Mouse (Mus musculus) erythroid progenitor cell, adult 5-6 weeks (primary cell): Measurements from ENCODE around the gene Dgkd. TPM values are rescaled to one million over a fixed set of nuclear protein-coding genes. Genes with fewer than 3 reads are reported as not detected.
A peak's percentile ranks its signal among the peaks of the same experiment; 100 is the strongest.

Source experiments
- ATAC-seq: replicated peaks from 2 replicates; pipeline ENCODE4 v1.8.0; 2016; ENCODE audit warnings: moderate number of reproducible peaks, mild to moderate bottlenecking, moderate TSS enrichment, inconsistent platforms; ENCODE audit not compliant: poor library complexity, low FRiP score, severe bottlenecking
- total RNA-seq, 2 experiments: library from RNA; stranded (forward) in 1 of 2; stranded (reverse) in 1 of 2; fragments of 150-400 nt in 1 of 2; fragments of 186-747, 209-891 nt in 1 of 2; gene quantifications; 2 replicates each; pipeline versions ENCODE4 v1.2.3 to v1.2.4; 2015 to 2017; ENCODE audit warnings: low replicate concordance in 2 of 2

Gene Dgkd
- total RNA-seq, 2 experiments from 2014 or later: 19.3 to 29.3 TPM

DNA sequence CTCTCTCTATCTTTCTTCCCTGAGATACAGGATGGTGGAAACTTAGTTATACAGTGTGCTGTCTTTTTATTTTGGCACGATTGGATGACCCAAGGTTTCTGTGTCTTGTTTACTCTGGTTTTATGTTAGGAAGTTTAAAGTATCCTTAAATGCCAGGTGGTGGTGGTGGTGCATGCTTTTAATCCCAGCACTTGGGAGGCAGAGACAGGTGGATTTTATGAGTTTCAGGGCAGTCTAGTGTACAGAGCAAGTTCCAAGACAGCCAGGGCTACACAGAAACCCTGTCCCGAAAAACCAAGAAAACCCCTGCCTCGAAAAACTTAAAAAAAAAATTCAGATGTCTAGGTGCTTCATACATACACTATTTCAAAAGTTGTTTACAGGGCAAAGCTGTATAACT, 25.9 kb downstream of the Dgkd start:
- ATAC-seq: no peak

DNA sequence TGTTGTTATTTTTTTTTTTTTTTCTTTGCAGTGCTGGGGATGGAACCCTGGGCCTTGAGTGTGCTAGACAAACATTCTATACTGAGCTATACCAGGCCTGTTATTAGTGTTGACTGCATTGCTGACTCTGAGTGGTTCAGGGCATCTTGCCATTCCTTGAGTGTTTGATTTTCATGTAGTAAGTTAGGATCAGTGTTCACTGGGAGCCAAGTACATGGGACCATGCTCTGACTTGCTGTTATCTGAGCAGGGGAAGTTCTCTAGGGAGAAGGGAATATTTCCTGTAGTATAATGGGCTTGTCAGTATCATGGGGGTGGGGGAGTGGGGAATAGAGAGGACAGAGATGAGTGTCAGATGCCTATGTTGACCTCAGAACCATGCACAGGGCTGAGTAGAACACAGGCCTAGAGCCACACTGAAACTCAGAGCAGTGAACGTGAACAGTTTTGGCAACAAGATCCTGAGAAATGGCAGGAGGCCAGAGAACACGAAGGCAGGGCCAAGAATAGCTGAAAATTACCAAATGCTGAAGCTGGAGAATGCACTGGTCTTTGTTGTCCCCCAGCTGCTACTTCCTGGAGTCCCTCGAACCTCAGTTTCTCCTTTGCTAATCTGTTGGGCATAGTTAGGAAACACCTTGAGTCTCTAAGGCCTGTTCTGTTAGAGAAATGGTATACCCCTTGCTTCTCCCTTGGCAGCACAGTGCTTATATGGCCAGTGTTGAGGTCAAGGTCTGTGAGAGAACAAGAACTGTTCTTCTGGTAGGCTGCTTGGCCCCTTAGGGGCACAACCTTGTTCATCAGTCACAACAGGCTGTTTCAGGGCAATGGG, 26.6 kb downstream of the Dgkd start:
- no peak for ATAC-seq

DNA sequence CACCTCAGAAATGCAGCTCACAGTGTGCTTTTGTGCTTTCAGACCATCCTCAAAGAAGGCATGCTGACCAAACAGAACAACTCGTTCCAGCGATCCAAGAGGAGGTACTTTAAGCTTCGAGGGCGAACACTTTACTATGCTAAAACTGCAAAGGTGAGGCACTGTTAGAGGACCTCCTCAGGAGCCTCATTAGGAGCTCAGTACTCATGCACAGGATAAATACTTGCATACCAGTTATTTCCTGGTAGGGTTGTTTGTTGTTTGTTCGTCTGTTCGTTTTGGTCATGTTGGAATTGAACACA, 27.2 kb downstream of the Dgkd start:
- no peak for ATAC-seq

DNA sequence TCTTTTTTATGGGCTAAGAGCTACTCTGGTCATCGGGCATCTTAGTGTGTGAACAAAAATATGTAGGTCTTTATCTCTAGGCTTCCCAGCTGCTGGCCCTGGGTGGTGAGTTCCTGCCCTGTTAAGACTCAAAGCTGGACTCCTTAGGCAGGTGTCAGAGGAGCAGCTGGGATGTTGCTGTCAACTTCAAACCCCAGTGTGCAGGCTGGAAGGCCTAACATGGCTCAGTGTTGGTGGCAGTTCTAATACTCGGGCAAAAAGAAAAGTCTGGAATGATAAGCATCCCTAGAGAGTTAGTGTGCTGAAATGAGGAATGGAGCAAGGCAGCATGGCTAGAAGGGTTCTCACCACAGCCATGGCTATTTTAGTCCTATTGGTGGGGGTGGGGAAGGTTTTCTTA, 27.8 kb downstream of the Dgkd start:
- no peak for ATAC-seq

DNA sequence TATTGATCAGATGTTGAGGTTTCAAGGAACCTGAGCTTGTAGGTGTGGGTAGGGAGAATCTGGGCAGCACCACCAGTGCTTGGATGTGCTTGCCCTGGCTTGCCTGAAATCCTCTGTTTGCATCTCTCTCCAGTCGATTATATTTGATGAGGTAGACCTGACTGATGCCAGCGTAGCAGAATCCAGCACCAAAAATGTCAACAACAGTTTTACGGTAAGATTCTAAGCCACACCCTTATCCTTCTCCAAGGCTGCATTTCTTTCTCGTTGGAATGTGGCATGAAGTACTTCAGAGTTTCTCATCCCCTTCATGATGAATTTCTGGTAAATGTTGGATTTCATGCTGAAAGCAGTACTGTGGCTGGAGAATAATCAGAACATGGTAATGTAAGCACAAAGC, 28.6 kb downstream of the Dgkd start:
- no peak for ATAC-seq

DNA sequence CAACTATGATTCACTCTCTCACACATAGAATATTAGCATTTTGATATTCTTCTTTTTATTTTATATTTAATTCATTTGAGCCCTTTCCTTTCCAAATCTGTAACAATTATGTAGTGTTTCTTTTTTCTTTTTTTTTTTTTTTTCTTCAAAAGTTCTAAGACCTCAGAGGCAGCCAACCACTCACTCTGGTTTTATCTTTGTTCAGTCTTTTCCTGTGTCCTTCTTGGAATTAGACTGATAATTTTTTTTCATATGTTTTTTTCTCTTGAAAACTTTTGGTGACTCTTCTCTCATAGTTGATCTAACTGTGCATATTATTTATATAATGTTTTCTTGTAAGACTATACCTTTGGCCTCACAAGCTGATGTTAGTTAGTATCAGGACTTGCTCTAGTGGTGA, 29.5 kb downstream of the Dgkd start:
- ATAC-seq: no peak

DNA sequence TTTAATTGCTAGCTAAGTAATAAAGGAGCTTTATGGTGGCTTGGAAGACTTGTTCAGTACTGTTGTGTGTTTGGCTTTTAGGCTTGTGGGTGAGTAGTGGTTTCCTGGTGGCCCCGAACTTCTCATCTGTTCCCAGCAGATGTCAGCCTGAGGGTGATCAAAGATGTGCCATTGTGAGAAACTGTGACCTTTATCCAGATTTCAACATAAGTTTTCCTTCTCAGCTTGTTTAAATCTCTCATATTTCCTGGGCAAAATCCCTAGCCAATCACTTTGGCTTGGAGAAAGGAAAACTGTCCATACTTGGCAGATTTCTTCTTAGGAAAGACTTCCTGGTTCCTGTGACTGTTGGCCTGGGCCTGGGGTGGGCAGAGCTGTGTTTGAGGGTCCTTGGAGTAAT, 37.9 kb downstream of the Dgkd start:
- no peak for ATAC-seq

DNA sequence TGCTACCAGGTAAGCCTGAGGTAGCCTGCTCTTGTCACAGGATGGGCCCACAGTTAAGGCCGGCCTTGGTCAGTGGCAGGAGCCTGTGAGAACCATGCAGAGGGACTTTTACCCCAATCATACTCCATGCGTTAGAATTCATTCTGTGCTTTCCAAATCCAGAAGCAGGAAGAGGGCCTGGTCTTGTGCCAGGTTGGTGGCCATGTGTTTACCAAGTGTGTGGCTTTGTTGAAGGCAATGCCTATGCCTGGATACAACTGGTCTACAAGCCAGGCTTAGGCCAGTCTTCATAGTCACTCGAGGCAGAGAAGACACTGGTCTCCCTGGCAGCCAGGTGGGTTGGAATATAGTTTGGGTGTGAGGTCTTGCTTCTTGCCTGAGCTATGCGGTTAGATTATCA, 38.5 kb downstream of the Dgkd start:
- ATAC-seq: no peak

DNA sequence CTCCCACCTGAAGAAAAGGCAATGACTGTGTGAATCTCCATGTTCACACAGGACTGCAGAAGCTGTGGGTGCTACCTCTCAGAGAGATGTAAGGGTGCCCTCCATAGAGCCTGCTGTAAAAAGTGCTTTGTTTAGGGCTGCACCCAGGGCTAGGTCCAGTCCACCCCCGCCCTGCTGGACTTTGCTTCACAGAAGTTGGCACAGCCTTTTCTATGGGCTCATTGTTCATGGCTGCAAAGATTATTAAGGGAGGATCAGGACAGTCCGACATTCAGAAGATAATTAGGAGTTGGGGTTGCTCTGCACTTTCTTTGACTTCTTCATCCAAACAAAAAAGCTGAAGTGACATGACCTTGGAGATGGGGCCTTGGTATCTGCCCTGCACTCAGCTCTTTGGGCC, 39.4 kb downstream of the Dgkd start:
- ATAC-seq: no peak

DNA sequence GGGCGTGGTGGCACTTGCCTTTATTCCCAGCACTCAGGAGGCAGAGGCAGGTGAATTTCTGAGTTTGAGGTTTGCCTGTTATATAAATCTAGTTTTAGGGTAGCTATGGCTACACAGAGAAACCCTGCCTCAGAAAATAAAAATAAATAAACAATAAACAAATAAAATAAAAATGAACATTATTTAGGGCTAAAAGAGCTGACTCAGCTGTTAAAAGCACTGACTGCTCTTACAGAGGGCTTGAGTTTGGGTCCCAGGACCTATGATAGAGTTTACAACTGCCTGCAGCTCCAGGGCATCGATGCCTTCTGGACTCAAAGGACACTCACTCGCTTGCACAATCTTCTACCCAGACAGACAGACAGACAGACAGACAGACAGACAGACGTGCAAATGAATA, 40.3 kb downstream of the Dgkd start:
- ATAC-seq: no peak

DNA sequence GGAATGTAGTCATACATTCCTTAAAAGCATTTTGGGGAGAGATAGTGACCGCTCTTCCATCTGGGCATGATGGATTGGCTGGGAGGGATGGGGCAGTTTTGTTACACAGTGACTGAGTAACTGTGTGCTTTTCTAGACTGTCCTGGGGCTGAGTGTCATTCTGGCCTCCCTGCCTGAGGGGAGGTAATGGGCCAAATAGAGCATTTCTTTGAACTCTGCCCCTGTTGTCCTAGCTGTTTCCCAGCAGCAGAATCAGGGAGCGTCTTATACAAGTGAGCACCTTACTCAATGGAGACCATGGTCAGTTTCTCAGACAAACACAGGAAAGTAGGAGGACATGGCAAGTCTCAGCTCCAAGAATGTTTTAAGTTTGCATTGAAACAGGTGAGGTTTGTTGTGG, 43.8 kb downstream of the Dgkd start:
- no peak for ATAC-seq

DNA sequence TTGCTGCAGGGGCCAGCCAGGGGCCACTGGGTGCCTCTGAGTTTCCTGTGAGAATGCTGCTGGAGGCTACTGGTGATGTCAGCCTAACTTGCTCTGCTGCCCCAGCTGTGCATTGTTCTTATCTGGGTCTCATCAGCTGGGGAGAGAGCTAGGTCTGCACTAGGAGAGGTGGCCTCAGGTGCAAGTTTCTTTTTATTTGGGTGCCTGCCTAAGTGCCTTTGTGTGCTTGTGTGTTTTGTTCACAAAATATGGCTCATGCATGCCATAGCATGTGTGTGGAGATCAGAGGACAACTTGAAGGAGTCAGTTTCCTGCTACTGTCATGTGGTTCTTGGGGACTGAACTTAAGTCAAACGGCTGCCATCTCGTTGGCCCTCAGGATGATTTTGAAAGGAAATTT, 46.6 kb downstream of the Dgkd start:
- ATAC-seq: no peak

DNA sequence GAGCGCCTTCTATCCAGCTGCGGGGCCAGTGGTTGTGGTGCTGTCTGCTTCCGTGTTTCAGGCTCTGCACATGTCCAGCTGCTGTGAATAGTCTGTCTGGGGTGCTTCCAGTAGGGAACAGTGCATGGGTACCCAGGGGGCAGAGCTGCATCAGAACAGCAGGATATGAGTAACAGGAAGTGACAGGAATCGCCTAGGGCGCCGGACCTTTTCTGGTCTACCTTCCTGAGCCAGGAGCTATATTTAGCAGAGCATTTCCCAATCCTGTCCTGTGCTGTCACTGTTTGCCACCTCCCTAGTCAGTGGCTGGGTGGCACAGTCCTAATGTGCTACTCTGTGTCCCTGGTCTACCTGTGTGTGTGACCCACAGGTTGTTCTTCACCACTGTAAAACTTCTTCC, 47.9 kb downstream of the Dgkd start:
- ATAC-seq: 0 out of 2 replicates have a peak, but pooled peaks have one; percentile 14

DNA sequence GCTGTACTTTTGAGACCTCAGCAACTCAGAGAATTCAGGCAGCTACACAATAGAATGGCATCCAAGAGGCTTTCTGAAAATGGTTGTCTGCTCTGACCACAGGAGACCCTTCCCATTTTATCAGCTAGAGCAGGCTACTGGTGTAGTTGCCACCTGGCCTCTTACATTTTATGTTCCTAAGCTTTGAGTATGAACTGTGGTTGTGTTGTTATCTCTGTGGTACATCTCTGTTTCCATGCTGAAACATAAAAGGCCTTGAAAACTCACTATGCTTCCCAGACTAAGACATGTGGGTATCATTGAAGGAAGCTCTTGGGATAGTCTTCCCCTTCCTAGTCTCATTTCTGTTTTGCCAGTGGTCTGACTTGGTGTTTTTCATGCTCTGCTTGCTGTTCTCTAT, 49.1 kb downstream of the Dgkd start:
- ATAC-seq: no peak

DNA sequence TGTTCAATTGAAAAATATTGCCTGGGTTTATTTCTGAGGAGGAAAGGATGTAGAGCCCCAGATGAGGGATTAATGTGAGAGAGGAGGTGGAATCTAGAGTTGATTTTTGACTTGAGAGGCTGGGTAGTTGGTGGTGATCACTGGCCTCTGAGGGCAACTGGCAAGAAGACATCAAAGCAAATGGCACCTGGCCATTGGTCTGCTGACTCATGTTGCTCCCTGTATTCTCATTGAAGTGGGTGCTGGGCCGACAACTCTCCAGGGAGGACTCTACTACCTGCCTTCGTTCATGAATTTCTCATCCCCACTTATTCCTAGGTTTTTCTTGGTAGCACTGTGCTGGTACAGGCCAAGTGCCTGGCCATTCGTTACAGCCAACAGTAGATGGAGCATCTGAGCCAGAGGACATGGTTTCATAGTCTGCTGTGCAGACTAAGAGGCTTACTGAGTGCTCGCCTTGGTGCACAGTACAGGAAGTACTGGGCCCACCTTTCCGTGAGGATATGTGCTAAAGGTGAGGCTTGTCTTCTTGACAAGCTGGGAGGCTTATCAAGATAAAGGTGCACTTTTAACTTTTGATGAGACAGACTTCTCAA, 53.4 kb downstream of the Dgkd start:
- ATAC-seq: peak; percentile 73

DNA sequence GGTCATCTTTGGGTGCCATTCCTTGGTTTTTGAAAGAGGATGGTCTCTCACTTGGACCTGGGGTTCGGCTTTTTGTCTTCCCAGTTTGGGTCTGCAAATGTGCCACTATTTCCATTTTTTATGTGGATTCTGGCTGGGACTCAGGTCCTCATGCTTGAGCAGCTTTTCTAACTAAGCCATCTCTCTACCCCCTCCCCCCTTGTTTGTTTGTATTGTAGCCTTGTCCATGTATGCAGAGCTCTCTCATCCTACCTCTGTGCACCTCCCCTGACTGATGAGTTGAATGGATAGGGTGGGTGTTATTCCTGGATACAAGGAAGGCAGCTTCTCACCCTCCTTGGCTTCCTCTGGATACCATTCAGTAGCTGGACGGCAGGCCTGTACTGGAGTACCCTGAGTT, 54.9 kb downstream of the Dgkd start:
- ATAC-seq: no peak

DNA sequence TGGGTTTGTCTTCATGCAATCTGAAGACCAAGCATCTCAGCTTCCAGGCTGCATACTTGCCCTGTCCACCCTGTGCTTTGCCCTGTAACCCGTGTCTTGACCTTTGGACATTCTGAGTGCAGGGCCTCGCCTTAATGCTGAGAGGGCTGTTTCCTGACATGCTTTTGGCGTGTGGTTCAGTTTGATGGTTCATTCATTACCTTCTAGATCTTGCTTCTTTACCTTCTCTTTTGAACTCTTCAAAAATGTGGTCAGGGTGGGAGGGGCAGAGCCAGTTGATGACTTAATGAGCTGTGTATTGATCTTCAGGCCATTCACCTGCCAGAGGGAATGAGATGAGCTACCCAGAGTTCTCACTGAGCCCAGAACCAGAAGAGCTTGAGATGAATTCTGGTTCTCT, 55.6 kb downstream of the Dgkd start:
- ATAC-seq: no peak

DNA sequence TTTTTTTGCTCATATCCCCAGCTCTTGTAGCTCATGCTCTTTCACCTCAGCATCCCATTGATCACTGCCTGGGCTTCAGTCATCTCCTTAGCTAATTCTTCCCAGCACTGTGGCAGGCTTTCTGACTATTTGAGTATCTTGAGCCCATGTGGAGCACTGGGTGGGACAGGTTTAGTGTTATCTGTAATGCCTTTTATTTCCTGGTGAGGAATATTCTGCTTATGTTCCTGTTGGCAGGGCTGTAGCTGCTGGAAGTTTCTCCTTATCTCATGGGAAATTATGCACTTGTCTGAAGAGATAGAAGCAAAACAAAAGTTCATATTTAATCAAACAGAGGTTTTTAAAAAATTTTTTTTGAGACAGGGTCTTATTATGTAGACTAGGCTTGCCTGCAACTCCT, 56.5 kb downstream of the Dgkd start:
- ATAC-seq: no peak

DNA sequence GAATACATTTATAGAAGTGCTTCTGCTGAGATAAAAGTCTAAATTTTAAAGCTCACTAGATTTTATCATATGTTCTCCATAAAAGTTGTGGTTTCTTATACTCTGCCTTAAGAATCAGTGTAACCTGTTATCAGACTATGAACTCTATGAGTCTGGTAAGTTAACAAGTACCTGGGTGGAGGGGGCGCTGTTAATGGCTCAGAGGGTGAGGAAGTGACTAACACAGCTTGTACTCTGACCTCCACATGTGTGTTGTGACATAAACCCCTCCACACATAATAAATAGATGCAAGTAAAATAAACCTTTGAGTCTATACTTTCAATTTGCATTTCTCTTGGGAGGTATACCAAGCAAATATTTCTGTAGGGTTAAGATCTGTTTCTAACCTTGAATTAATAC, 57.3 kb downstream of the Dgkd start:
- no peak for ATAC-seq

DNA sequence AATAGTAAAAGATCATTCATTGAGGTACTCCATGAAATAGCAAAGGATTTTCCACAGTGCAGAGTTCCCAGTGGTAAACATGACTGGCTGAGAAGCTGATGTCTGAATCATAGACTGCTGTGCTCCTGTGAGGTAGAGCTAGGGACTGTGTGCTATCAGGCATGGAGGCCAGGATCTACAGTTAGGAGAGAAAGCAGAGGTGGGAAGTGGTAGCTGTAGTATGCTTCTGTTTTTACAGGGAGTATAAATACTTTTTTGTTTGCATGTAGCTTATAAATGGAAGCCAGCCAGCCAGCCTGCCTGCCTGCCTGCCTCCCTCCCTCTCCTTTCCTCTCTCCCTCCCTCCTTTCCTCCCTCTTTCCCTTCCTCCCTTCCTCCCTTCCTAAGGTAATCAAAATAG, 60.3 kb downstream of the Dgkd start:
- ATAC-seq: no peak

DNA sequence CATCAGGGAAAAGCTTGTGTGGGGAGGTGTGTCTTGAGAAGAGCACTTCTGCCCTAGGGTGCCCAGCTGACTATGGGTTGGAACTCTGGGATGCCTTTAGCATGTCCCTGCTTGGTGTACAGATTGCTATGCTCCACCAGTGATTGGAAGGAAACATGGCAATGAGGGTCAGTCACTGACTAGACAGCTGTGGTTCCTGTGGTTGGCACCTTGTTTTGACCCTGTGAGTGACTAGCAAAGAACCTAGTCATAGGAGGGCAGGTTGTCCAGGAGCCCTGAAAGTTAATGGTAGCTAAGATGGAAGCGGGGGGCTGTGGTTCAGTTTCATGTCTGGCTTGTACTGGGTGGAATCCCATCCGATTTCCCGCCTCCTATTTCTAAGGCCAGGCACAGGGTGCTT, 64.3 kb downstream of the Dgkd start:
- ATAC-seq: no peak

DNA sequence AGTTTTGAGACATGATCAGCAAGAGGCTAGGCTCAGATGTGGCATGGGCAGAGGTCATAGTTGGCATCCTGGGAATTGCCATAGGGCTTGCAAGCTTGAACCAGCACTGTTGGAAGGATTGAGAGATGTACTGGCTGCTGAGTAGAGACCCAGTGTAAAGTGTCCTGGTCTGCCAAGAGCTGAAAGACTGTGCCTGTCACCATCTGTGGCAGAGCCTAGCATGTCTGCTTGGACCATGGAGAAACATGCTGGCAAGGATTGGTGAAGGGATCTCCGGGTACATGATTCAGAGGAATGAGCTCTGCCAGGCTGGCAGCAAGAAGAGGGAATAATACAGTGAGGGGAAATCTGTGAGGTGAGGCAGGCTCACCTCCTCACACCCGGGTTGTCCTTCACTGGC, 65.0 kb downstream of the Dgkd start:
- ATAC-seq: no peak
